Mouse (Mus musculus): ENCODE measurements around the gene Catip.
"Not testable (repeated sequence)": the region's sequence is repeated elsewhere in the genome, so short reads cannot be mapped to it uniquely, and the experiment has no call there.

The Catip gene

GRCm38 (mm10) chr1:74395290-74395689 is 33.4 kb downstream of the Catip start:
- in situ Hi-C loops (cut with MboI; ENCODE audit: unreplicated experiment in 2 of 2): no loop called here

GRCm38 (mm10) chr1:74396456-74397222 is 34.7 kb downstream of the Catip start:
- in situ Hi-C loops (cut with MboI; ENCODE audit: unreplicated experiment in 2 of 2): not testable (repeated sequence)

- in situ Hi-C loops (cut with MboI; ENCODE audit: unreplicated experiment in 2 of 2): no loop called here
Observed at GRCm38 (mm10) chr1:74397268-74397918, 35.5 kb downstream of the Catip start.

DNA sequence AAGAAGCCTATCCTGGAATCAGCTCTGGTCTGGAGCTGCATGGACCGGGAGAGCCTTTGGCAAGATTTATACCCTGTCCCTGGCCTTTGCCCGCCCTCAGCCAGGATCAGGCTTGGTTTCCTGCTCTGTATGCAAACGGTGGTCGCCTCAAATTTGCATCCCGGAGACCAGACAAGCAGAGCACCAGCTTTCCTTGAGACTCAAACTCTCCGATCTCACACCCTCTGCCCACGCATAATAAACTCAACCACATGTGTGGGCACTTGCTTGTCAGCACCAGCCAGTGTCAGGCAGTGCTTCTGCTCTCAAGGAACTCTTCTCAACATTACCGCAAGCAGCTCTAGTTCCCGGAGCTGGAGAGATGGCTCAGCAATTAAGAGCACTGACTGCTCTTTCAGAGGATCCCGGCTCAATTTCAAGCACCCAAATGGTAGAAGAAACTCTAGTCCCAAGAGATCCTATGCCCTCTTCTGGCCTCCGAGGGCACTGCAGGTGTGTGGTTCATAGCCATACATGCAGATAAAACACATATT is 36.1 kb downstream of the Catip start:
- in situ Hi-C loops (cut with MboI; ENCODE audit: unreplicated experiment in 2 of 2): no loop called here

GRCm38 (mm10) chr1:74400531-74400930 is 38.6 kb downstream of the Catip start:
- in situ Hi-C loops (cut with MboI; ENCODE audit: unreplicated experiment in 2 of 2): no loop called here

- in situ Hi-C loops (cut with MboI; ENCODE audit: unreplicated experiment in 2 of 2): no loop called here
Observed at GRCm38 (mm10) chr1:74401015-74401702, 39.3 kb downstream of the Catip start.

DNA sequence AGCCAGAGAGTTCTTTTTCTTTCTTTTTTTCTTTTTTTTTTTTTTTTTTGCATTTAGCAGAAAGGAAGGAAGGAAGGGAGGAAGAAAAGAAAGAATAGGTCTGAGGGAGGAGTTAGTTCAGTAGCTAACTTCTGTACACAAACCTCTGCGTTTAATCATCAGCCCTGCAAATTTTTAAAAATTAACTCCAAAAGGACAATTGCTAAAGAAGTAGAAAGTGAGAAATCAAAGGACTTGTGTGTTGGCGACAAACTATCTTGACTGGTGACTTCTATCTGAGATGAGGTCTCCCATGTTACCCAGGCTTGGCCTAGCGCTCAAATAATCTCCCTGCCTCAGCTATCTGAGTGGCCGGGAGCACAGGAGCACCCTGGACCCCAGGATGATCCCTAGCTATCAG is 42.3 kb downstream of the Catip start:
- in situ Hi-C loops (cut with MboI; ENCODE audit: unreplicated experiment in 2 of 2): no loop called here

DNA sequence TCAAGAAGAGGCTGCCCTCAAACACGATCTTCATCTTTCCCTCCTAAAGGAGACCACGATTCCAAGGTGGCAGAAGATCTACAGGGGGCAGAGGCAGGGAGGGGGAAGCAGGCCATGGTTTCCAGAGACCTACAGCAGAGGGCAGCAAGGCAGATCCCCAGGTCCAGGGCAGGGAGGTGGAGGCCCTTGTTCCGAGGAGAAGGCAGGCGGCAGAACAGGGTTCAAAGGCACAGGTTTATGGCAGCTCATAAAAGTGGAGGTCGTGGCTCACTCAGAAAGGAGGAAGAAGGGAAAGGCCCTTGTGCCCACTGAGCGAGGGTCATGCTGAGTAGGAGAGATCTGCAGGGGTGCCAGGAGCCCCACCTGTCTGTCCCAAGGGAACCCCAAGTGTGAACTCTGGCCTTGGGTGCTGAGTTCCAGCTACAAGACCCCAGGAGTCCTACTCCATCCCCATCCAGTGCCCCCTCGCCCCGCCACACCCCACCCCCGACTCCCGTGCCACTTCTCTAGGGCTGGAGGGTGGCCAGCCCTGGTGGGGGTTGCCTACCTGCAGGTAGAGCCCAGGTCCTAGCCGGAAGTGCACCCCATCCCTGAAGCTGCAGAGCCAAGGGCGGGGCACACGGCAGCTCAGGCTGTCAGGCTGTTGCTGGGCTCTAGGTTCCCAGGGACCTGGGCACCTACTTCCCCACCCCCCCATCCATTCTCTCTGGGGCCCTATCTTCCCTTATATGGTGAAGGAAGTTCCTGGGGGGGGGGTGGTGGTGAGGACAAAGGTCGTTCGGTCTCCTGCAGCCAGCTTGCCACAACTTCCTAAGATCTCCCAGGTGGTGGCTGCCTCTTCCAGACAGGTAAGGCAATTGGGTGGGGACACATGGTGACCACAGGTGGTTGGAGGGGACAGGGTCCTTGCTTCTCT is 46.9 kb downstream of the Catip start, which contains the start of gene Vil1:
Gene Vil1 (plus strand): TSS at position 788 of the 916 bp plus-strand sequence.
- in situ Hi-C loops (cut with MboI; ENCODE audit: unreplicated experiment in 2 of 2): no loop called here

- in situ Hi-C loops (cut with MboI; ENCODE audit: unreplicated experiment in 2 of 2): no loop called here
Observed at GRCm38 (mm10) chr1:74411753-74412325, 49.9 kb downstream of the Catip start.

GRCm38 (mm10) chr1:74412711-74413110 is 50.8 kb downstream of the Catip start:
- in situ Hi-C loops (cut with MboI; ENCODE audit: unreplicated experiment in 2 of 2): no loop called here

GRCm38 (mm10) chr1:74415143-74415542 is 53.2 kb downstream of the Catip start:
- in situ Hi-C loops (cut with MboI; ENCODE audit: unreplicated experiment in 2 of 2): no loop called here

Measured in v-Abl transformed pro-B cells (cell line).